Mouse (Mus musculus): ENCODE measurements around the gene Plagl2. TPM values are rescaled to one million over a fixed set of nuclear protein-coding genes. Genes with fewer than 3 reads are reported as not detected.

Plagl2 gene
- polyA plus RNA-seq, 1 experiment from 2014 or later: 21.4 TPM

Other genes with a start within 250 kb of the Plagl2 start
- gene Pdrg1, start 226.0 kb downstream of the Plagl2 start, polyA plus RNA-seq (2016; fragmentation: Nextera tagmentation; extraction: Ambion mirVana): 109 and 119 TPM in 2 replicates
- 0.95 and 1.2 TPM in 2 replicates for gene Xkr7, start 209.6 kb downstream of the Plagl2 start, polyA plus RNA-seq (2016; fragmentation: Nextera tagmentation; extraction: Ambion mirVana)
- gene Ccm2l, start 175.5 kb downstream of the Plagl2 start, polyA plus RNA-seq (2016; fragmentation: Nextera tagmentation; extraction: Ambion mirVana): 1.4 and 1.7 TPM in 2 replicates
- 1.3 and 1.5 TPM in 2 replicates for gene Hck, start 133.0 kb downstream of the Plagl2 start, polyA plus RNA-seq (2016; fragmentation: Nextera tagmentation; extraction: Ambion mirVana)
- gene Tm9sf4, start 80.1 kb downstream of the Plagl2 start, polyA plus RNA-seq (2016; fragmentation: Nextera tagmentation; extraction: Ambion mirVana): 72.0 and 80.2 TPM in 2 replicates
- 9.5 TPM in 2 replicates for gene Tspyl3, start 16.0 kb downstream of the Plagl2 start, polyA plus RNA-seq (2016; fragmentation: Nextera tagmentation; extraction: Ambion mirVana)
- 6.5 and 7.6 TPM in 2 replicates for gene Pofut1, start 107 bp upstream of the Plagl2 start, polyA plus RNA-seq (2016; fragmentation: Nextera tagmentation; extraction: Ambion mirVana)
- gene Kif3b, start 50.0 kb upstream of the Plagl2 start, polyA plus RNA-seq (2016; fragmentation: Nextera tagmentation; extraction: Ambion mirVana): 11.4 and 11.9 TPM in 2 replicates
- 15.2 and 19.3 TPM in 2 replicates for gene Asxl1, start 104.4 kb upstream of the Plagl2 start, polyA plus RNA-seq (2016; fragmentation: Nextera tagmentation; extraction: Ambion mirVana)

Data from forebrain, embryonic 12.5 days (tissue).